Mouse (Mus musculus) thymus, postnatal 10 days (tissue): ENCODE data around the gene Stat5b.

Source experiments
- DNase-seq, 2 experiments: peaks; one replicate each; pipeline ENCODE4 v3.0.0; 2021; ENCODE audit warnings: low spot score in 2 of 2

The Stat5b gene

DNA sequence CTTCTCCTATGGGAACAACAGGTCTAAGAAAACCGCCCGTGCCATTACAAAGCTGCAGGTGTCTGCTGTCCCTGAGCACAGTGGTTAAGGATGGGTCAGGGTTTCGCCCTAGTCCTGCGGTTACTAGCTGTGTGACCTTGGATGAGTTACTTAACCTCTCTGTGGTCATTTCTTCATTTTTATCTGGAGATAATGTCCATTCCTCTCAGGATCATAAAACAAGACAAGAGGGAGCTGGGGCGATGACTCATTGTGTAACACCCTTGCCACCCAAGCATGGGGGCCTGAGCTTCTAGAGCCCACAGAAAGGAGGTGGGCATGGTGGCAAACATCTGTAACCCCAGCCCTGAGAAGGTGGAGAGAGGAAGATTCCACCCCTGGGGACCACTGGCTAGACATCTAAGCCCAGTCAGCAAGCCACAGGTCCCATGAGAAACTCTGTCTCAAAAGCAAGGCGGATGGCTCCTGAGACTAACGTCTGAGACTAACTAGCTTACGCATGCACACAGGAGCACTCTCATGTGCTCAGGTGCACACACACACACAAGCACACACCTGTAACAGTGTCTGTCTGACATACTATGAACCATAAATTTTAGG lies 7.4 kb downstream of the Stat5b start:
- no peak for DNase-seq

DNA sequence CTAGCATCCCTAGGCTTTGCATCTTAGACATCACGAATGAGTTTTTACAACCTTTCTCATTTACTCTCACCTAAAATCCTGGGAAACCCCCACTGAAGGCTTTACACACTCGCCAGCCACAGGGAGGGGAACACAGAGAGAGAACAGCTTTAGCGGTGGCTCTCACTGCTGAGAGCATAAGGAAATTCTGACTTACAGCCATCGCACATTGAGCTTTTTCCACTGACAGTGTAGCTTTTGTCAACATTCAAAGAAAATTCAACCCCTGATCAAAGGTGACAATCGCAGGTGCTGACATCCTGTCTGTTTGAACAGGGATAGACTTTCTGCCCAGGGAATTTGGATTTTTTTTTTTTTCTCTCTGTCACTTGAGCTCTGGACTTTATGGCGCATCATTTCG lies 8.5 kb downstream of the Stat5b start:
- no peak for DNase-seq

DNA sequence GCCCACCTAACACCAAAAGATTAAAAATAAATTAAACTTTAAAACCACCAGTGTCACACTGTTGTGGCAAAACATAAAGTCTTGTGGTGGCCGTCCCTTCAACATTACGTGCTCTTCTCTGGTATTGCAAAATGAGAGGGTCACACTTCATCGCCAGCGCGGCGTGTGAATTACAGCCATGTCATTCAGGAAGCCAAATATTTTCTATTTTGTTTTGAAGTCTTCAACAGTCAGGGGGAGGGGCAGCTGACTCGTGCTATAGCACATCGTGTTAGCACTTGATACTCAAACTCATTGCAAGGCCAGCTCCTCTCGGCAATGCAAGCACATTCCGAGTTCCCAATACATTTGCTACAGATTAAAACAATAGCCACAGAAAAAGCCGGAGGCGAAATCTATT lies 9.7 kb downstream of the Stat5b start:
- DNase-seq = no peak

DNA sequence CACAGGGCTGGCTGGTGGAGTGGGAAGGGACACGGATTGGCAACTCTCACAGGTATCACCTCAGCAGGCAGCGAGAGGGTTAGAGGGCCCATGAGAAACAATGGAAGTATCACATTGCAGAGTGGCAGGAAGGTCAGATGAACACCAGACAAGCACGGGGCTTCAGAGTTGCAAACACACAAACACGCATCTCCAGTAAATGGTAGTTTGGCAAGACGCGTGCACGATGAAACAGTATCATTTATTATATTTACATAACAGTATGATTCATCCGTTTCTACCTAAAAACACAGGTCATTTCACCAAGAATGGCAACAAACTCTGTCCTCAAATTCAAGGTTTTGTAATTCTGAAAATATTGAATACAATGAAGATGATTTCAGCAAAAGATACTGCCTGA lies 11.0 kb downstream of the Stat5b start:
- no peak for DNase-seq

DNA sequence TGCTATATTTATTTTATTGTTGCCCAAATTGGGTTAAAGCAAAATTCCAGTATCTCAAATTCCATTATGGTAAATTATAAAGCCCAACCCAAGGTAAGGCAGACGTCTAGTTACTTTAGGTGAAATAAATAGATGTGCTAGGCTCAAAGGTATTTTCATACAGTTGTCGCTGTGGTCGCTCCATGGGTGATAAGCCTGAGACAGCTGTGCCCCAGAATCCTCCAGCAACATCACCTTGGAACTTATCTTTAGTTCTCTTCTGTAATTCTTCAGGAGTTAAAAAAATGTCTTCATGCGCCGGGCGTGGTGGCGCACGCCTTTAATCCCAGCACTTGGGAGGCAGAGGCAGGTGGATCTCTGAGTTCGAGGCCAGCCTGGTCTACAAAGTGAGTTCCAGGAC lies 11.6 kb downstream of the Stat5b start:
- DNase-seq = no peak

DNA sequence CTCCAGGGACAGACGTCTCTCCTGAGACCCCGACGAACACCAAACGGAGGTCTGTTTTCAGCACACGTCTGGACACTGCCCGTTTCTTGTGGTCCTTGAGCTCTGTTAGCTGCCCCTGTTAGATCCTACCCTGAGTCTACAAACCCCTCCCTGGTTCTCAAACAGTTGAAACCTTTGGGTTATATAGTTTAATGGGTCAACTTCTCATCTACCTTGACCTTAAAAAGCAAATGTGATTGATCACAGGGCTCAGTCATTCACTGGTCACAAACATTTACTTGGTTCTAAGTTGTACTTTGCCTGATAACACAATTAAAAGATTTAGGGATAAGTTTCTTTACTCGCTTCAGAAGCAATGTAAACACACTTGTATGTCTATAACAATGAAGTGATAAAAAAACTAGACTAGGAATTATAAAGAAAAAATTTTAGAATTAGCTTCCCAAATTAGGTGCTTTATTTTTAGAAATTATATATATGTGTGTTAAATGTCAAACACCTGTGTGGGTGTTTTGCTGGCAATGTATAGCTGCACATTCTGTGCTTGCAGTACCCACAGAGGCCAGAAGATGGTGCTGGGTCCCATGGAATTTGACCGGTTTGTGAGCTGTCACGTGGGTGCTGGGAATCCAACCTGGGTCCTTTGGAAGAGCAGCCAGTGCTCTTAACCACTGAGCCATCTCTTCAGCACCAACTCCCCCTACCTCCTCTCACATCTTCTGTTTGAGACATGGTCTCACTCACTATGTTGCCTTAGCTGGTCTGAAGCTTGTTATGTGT lies 13.4 kb downstream of the Stat5b start:
- no peak for DNase-seq

DNA sequence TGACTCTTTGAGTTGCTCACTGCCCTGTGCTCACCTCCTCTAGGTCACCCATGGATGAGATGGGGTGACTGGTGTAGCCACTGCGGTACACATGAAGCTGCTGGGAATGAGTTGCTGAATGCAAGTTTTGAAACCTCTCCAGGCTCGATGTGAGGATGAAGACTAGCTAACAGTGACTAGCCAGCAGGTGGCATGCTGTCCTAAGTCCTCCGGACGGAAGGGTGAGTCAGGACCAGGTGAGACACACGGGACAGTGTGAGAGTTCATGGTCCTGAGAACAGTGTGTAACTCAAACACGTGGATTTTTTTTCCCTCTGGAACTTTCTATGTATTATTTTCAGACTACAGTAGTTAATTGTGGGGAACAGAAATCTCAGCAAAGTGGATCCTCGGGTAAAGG lies 17.1 kb downstream of the Stat5b start:
- DNase-seq = no peak

DNA sequence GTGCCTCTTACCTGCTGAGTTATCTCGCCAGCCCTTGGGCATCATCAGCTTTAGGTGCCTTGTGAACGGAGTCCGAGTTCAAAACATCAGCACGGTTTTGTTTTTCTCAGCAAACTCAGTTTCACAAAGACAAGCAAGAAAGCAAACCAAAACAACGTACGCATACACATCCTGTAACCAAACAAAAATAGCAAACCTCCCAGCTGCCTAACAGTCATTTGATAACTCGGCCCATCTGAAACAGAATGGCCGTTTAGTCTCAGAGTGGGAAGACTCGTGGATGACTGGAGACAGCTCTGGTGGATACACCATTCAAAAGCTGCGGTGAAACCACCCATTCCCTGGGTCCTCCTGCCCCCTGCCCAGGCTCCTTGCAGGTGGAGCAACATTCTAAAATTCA lies 19.1 kb downstream of the Stat5b start:
- no peak for DNase-seq

DNA sequence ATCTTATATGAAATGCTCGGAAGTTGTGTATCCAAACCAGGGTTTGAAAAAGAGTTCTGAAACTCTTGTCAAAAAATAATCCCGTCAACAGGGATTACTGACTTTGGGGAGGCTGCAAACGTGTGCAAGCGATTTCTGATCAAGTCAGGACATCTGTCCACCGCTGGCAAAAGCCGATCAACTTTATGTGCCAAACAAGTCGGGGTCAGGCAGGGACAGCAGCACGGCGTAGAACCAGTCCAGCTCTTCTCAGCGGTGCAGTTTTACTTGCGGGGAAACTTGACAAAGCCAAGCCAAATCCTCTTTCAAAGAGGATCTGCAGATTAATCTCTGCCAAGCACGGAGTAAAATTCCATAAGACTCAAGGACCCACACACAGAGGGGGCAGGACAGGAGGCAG lies 20.8 kb downstream of the Stat5b start:
- no peak for DNase-seq

DNA sequence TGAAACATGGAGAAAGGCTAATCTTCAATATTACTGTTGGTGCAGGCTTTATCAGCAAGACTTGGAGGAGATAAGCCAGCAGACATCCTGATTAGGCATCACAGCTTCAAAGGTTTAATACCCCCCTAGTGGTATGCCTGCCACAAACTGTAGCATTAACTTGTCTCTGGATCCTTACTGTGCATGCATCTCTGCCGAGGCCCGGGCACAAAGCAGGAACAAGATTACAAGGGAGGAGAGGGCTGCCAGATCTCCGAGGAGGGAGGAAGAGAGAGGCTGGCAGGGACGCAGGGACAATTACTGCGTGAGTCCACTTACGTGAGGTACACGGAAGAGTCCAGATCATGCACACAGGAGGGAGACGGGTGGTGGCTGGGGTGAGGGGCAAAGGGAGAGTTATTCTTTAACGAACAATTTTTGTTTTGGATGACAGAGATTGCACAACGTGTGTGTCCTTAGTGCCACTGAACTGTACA lies 21.8 kb downstream of the Stat5b start:
- no peak for DNase-seq

DNA sequence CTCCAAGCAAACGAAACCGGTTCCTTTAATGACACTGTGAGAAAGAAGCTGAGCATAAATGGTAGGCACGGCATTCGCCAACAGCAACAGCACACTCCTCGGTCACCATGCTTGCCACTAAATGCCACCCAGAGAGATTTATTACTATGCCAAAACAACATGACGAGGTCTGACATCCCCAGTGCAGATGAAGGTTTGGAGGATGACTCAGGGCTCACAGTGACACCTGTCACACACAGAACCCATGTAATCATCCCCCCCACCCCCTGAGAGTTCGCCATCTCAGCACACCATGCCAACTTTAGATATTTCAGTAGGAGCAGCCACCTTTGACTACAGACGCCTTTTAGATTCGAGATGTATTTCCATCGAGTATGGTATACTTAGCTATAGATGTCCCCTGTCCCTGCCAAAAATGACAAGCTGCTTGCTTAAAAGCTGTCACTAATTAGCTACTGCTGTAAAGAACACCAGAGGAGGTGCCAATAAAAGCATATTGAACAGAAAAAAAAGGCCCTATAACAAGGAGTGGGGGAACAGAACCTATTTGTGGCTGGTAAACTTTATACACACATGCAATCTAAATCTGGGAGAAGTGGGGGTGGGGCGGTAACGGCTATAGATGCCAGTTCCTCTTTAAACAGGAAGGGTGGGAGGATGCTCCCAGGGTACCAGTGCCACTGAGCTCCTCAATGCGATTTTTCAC lies 24.2 kb downstream of the Stat5b start:
- no peak for DNase-seq

DNA sequence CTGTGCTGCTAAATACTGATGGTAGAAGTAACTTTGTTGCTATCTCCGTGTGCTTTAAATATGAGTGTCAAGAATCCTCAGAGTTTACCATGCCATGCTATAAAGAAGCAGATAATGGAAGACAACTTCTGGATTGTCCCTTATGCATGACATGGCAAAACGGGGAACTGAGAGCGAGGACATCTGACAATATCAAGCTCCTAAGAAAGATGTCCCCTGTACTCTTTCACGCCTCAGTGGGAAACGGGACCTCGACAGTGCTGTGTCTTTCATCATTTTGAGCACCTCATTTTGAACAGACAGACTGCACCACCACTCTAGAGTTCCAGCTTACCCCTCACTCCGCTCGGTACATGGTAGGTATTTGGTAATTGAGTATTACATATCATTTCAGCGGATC lies 25.1 kb downstream of the Stat5b start:
- DNase-seq = no peak

DNA sequence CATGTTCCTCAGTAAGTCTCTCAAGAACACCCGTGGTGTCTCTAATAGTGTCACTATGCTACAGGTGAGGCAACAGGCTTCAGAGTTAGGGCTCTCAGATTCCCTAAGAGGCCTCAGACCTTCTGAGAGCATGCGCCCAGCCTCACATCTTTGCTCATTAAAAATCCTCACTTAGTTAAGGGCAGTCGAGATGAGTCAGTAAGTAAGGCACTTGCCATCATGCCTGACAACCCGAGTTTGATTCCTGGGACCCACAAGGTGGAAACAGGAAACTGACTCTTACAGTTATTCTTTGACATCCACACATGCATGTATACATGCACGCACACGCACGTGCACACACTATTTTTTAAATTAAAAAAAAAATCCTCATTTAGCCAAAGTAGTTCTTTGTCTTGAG lies 26.0 kb downstream of the Stat5b start:
- no peak for DNase-seq

DNA sequence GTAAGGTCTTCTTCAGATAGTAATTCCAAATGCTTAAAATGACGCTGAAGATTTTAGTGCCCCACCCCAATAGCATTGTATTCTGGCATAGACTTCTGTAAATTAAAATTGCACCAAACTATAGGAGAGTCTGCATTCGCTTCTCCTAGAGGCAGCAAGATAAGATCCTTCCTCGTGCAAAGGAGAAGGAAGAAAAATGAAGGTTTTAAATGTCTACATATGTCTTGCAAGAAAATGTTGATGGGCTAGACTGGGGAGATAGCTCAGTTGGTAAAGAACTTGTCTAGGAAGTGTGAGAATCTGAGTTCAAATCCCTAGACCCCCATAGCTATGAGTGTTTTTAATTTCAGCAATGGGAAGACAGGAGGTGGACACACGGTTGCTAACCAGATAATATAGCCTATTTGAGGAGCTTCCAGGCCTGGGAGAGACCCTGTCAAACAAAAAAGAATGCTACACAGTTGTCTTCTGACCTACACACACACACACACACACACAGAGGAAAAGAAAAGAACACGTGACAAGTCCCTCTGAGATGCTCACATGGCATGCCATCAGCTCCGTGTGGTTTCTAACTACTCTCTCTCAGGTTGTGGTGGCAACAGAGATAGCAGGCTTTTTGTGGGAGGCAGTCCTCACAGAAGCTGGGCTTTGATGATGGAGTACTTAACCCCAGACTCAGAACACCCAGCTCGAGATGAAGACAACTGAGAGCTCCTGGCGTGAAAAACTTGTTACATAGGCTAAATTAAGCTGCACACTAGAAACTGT lies 26.8 kb downstream of the Stat5b start:
- peak; percentile 64 to 78 for DNase-seq

DNA sequence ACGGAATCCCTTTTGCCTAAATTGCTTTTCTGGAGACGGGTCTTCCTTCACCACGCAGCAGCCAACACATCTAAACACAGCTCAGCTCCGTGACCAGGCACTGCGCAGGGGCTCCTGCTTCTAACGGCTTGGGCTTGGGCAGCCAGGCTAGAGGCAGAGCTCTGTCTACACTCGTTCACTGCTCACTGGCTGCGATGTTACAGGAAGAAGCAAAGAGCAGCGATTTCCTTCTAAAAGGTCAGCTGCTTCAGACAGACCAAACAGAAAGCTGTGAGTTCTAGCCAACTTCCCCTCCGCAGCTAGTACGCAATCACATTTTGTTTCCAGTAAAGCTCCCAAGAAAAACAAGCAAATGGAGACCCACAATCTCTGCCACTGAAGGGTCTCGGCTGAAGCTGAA lies 28.2 kb downstream of the Stat5b start:
- DNase-seq = peak; percentile 48 to 57

DNA sequence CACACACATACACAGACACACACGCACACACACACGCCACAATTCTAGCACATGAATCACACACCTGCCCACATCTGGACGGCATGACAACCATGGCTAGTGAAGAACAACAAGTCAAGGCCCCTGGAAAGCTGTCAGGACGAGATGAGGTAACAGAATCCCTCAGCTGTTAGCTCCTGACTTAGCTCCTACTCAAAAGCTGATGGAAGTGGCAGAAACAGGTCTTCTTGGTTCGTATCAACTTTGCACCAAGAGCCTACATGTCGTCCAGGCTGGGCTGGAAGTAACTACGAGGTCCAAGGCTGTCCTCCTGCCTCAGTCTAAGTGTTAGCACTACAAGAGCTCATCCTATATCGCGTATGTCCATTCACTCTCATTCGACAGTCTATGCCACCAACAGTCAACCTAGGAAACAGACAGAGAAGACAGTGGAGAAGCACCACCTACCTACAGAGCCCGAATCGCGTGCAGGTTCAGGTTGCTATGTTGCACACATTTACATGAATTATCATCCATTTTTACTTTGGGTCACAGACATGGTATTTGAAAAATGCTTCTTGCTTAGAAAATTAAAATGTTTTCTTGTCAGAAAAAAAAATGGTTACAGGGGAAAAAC lies 28.8 kb downstream of the Stat5b start:
- DNase-seq = no peak

DNA sequence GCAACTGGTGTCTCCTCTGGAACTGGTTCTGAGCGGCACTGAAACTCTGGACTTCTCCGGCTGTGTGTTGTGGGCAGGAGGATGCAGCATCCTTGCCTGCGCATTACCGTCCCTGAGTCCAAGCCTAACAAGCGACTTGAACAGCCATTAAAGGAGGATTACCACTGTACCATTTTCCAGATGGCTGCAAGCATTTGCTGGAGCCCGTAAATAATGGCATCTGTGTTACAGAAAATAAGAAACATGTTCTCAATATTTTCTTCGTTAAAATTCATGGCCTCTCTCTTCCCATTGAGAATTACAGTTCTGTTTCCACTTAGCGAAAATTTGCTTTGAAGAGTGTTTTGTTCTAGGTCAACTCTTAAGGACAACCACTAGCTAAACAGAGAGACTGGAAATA lies 30.5 kb downstream of the Stat5b start:
- DNase-seq = no peak

DNA sequence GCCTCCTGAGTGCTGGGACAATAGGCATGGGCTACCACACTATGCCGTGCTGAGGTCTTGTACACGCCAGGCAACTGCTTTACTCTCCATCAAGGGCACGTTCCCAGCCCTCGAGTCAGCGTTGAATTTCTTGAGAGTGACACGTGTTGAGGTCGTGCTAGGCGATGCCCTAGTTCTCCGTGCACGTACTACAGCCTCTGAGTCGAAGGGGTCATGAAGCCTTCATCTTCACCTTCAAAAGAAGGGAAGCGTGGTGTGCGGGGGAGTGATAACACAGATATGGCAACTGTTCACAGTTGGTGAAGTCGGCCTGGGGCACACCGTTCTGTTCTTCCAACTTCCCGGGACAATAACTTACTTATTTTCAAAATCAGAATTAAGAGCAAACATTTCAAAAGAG lies 30.9 kb downstream of the Stat5b start:
- peak; percentile 61 to 74 for DNase-seq

DNA sequence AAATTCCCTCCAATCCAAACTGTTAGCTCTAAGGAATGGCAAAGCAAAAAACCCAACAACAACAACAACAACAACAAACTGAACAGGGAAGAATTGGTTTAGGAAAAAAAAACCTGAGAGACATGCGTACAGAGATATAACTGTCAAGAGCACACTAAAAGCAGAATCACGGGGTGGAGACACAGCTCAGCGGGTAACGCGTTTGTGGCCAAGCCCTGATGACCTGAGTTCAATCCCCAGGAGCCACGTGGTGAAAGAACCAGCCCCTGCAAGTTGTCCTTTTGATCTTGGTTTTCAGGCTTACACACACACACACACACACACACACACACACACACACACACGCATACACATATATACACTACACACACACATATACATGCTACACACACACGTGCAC lies 31.5 kb downstream of the Stat5b start:
- DNase-seq = no peak

DNA sequence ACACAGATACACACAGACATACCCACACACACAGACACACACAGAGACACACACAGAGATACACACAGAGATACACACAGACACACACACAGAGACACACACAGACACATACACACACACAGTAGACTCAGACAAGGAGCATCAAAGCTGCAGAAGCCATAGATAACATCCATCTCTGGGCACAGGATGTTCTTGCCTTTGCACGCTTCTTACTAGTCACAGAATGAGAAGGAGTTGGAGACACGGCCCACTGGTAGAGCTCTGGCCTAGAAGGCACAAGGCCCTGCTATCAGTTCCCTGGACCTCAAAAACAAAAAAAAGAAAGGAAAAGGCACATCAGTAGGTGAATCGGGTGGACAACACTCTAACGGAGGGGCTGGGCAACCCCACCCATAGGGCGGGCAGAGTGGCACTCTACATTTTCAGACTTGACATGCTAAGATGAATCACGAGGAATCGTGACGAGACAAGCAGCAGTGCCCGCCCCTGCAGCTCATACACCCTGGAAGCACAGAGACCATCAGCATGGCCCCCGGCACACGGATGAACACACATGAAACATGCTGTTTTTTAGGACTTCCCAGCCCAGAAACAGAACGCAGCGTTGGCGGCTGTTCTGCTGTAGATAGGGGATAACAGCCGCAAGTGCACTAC lies 32.0 kb downstream of the Stat5b start:
- no peak for DNase-seq

DNA sequence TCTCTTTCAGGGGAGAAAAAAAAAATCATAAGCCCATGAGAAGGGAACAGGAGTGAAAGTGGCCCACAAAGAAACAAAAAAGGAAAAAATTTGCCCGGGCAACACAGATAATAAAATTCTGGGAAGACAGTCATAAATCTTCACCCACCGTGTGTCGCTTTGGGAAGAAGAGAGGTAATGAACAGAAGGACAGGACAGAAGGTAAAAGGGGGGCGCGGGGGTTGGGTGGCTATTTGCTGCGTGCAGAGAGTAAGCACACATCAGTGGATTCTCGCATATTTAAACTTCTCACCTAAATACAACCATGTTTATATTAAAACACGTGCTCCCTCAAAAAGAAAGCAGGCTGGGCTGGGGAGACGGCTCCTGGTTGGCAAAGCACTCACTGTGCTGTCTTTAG lies 33.2 kb downstream of the Stat5b start:
- no peak for DNase-seq
